Mouse (Mus musculus) G1E-ER4 (cell line): Measurements from ENCODE around the gene Tubgcp5. TPM values are rescaled to one million over a fixed set of nuclear protein-coding genes. Genes with fewer than 3 reads are reported as not detected.

Experiments
- GATA1 ChIP-seq: IDR thresholded peaks from one replicate; pipeline ENCODE4 v1.8.0; 2012; ENCODE audit warnings: low read length, inconsistent platforms
- polyA plus RNA-seq: library from polyadenylated mRNA; stranded (reverse); fragments of >175 nt; gene quantifications from 2 replicates; pipeline ENCODE4 v1.2.3, GENCODE M21; 2012

Gene Tubgcp5
- 2.9 and 5.1 TPM in 2 replicates for polyA plus RNA-seq

DNA sequence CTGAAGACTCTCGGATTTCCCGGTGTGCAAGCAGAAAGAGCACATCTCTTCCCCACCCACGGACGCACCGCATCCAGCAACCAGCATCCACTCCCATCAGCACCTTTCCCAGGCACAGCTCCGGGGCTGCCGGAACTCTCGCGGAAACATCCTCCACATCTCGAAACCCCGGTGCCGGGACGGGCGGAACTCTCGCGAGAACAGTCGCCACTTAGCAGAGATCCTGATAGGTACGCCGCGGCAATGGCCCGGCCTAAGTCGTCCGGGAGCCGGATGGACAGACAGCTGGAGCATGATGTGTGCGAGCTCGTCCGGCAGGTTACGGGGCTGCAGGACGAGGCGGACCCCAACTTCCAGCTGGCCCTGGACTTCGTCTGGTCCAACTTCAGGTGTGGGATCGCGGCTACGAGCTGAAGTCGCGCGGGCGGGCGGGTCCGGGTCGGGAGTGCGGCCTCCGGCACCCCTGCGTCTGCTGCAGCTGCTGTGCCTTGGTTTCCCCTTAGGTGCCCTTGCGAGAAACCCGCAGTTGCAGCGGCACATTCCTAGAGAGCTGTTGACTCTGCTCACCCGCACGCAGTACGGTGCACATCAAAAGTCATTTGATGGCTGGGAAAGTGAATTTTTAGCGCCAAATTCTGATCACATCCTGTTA, at the start of gene Tubgcp5:
Gene Tubgcp5 (plus strand): TSS at position 203 of the 652 bp plus-strand sequence.
- no peak for TF ChIP-seq GATA1

DNA sequence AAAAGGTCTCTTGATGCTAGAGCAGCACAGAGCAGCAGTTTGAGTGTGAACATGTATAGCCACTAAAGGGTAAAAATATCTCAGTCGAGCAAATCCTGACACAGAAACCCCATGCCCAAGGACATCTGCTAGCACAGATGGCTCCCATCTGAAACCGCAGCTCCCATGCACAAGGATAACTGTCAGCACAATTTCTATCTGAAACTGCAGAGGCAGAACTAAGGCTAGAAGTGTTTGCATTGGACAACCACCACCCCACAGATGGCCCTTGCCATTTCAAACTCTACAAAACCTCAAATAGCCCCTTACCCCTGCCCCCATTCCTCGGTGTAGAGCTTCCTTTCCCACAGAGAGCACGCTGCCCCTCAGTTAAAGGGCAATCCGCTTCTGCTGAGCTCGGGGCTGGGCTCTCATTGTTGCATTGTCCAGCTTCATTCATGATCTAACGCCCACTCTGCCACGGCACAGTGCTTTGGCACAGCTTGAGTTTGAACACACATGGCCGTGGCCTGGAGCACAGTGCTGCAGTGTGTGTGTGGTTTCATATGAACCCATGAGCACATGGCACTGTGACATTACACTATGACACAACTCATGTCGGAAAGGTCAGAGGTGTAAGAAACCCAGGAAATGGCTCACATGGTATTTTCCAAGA, 49.3 kb upstream of the Tubgcp5 start:
- TF ChIP-seq GATA1, result no peak

DNA sequence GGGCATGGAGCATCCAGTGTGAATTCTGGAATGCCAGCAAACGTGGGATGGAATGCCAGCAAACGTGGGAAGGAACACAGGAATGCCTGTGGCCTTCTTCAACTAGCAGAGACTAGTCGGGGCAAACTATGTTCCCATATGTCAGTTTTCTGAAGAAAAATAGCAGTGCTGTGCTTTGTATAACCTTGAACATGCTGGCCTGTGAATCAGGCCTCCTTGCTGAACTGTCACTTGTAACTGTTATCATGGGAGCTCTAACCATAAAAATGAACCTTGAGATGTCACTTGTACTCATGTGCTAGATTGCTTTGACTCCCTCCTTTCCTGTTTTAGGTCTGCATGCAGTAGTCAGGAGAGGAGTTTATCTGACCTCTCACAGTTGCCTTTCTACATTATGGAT, 43.1 kb upstream of the Tubgcp5 start:
- no peak for TF ChIP-seq GATA1

DNA sequence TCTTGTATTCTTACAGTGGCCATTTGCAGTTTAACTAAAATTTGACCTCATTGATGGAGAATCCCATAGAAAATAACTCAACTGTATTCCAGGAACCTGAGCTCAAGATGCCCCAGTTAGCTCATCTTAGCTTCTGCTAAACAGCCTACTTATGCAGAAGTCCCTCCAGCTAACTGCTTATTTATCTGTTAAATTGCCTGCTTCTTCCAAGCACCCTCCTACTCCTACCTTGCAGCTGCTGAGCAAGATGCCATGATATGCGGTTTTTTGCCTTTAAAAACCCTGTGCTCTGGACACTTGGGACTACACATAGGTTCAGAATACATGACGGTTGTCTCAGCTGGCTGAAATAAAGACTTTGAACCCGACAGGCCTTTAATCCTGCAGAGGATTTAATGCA, 34.6 kb upstream of the Tubgcp5 start:
- TF ChIP-seq GATA1, result no peak

DNA sequence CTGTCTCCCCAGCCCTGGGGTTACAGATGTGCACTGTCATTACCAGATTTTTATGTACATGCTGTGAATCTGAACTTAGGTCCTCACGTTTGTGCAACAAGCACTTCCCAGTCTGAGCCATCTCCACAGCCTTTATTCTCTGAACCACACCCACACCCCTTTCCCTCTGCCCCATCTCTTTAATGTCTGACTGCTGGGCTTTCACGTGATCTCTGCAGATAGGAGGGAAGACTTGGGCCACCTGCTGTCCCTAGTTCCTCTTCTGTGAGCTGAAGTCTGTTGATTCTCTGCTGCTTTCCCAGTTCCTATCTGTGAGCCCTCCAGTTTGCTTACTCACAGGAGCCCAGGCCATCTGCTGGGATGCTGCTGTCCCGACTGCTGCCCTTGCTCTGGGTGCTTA, 26.0 kb upstream of the Tubgcp5 start, which contains the start of gene Siglech:
Gene Siglech (plus strand): TSS at position 253 of the 400 bp plus-strand sequence.
- no peak for TF ChIP-seq GATA1

DNA sequence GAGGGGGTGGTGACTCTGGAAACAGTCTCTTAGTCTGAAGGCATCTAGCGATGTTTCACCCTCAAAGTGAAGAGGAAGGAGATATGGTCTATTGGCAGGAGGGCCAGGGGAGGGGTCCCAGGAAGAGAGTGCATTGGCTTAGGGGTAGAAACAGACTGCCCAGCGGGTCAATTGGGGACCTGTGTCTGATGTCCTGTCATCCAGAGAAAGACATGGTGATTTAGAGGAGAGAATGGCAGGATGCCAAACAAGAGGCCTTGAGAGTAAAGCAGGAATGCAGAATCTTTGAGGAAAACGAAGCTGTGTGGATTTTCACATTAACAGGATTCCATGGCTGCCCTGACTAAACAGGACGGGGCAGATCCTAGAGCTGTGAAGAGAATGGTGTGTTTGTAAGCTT, 13.9 kb upstream of the Tubgcp5 start:
- TF ChIP-seq GATA1, result no peak

- no peak for TF ChIP-seq GATA1
These were observed 11.5 kb upstream of the Tubgcp5 start for GRCm38 (mm10) chr7:55782493-55782892.

- no peak for TF ChIP-seq GATA1
These were observed 9.4 kb upstream of the Tubgcp5 start for GRCm38 (mm10) chr7:55784580-55784979.

- TF ChIP-seq GATA1, result no peak
These were observed 1.7 kb upstream of the Tubgcp5 start for GRCm38 (mm10) chr7:55792280-55792679.

DNA sequence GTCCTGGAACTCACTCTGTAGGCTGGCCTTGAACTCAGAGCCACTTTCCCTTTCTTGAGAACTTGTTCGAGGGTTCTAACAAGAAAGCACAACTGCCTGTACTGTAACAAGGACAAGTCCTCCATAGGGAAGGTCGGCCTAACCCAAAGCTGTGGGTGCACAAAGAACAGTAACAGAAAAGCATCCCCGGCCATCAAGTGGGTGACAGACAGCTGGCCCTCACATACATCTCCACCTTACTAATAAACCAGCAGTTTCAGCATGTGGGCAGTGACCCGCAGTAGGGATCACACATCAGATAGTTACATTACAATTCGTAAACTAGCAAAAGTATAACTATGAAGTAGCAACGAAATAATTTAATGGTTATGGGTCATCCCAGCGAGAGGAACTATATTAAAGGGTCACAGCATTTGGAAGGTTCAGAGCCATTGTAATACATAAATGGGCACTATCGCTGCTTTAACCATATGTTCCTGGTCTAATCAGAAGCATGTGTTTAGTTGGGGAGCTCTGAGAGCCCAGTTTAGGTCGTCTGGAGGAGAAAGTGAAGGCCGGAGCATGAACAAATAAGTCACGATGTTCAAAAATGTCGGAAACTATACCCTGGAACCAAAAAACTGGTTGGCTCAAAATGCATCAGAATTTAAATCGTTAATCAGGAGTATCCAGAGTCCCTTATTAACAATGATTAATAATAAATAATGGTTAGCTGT, 560 bp upstream of the Tubgcp5 start:
- no peak for TF ChIP-seq GATA1

DNA sequence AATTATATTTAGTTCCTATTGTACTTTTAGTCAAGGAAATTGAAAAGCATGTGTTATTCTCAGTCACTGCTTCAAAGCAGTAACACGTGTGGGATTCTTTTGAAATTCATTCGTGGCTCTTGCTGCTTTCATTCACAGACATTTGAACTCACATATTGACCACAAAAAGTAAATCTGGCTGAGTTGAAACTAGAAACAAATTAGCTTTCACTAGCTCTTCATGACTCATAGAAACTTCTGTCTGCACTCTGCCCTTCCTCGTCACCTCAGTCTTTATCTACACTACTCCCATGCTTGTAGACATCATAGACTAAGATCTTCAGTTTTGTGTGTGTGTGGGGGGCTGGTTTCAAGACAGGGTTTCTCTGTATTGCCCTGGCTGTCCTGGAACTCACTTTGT, 6.0 kb downstream of the Tubgcp5 start:
- TF ChIP-seq GATA1, result no peak

DNA sequence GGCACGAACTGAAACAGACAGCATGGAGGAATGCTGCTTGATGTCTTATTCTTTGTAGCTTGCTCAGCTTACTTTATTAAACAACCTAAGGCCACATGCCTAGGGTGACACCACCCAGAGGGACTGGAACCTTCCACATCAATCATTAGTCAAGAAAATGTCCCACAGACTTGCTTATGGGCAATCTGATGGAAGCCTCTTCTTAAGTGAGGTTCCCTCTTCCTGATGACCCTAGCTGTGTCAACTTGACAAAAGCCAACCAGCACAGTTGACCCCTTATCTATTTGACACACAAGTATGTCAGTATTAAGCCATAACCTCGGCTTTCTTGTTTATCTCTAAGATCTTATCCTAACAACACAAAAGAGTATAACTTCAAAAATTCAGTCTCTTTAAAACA, 16.0 kb downstream of the Tubgcp5 start:
- TF ChIP-seq GATA1, result no peak

DNA sequence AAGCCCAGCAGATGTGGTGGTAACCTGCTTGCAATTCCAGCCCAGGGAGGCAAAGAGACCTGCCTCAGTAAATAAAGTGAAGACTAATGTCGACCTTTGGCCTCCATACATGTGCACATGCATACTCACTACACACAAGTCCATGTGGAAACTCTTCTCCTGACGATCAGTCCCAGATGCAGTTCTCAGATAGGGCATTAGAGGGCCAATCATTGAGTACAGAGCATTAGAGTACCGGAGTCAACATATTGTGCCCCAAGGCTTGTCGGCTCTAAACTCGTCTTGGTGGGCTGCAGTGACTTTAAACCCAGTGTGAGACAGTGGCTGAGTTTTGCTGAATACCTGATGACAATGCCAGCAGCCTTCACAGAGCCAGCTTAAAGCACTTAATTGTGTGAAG, 30.5 kb downstream of the Tubgcp5 start:
- no peak for TF ChIP-seq GATA1

GRCm38 (mm10) chr7:55827551-55827950, 33.6 kb downstream of the Tubgcp5 start:
- TF ChIP-seq GATA1, result no peak

- no peak for TF ChIP-seq GATA1
These were observed 42.9 kb downstream of the Tubgcp5 start for GRCm38 (mm10) chr7:55836877-55837276.

DNA sequence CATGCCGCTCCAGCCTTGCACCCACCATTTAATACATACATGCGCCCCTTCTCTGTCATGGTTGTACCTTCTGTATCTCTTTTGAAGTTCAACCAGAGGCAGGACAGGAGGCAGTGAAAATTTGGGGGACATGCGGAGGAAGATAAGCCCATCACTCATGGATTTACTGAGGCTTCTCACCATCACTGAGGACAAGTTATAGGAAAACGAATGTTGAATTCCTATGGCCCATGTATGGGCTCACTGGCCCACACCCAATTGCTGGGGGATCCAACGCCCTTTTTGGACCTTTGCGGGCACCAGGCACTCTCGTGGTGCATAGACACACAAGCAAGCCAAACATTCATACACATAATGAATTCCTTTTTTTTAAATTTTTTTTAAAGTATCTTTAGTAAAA, 47.5 kb downstream of the Tubgcp5 start, which contains the start of gene Cyfip1:
Gene Cyfip1 (plus strand): TSS at position 301 of the 400 bp plus-strand sequence.
- TF ChIP-seq GATA1, result no peak
